Mouse (Mus musculus): ENCODE measurements around the gene Ces2c.
"Not testable (repeated sequence)": the region's sequence is repeated elsewhere in the genome, so short reads cannot be mapped to it uniquely, and the experiment has no call there.

GRCm38 (mm10) chr8:104868876-104869275 is 22.0 kb downstream of the Ces2c start:
- TF ChIP-seq CTCF (IDR thresholded peaks at IDR 0.05; ENCODE audit: low read depth, low read length); POLR2A (IDR thresholded peaks at IDR 0.05; ENCODE audit: extremely low read depth, insufficient read depth, low read length): not testable (repeated sequence)
